Mouse (Mus musculus): ENCODE results near the gene Gfi1b. TPM values are rescaled to one million over a fixed set of nuclear protein-coding genes. Genes with fewer than 3 reads are reported as not detected.

Gfi1b gene
- total RNA-seq, 2 experiments from 2014 or later = not detected

DNA sequence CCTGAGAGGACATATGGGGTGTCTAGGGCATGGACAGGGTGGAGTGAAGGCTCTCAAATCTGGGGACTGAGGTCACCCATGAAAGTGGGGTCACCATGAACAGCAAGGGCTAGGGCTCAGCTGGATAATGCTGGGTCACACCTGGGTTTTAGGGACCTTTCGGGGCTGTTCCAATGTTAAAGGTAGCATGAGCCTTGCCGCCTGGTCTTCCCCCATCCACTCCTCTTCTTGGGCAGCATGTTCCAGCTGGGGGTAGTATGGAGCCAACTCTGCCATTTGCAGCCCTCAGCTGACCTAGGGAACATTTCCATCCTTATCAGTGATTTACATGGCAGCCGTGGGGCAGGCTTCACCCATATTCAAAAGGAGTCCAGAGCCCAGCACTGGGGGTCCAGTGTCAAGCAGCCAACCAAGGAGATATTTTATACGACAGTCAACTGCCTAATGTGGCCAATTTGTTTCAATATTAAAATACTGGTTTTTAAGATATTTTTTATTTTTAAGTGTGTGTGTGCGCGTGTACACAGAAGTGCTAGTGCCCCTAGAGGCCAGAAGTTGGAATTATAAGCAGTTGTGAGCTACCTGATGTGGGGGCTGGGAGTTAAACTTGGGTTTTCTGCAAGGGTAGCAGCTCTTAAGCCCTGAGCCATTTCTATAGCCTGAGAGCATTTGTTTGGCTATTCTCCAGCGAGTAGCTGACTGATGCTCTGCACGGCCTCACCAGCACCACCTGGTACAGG lies 15.0 kb downstream of the Gfi1b start:
- intact Hi-C loops (cut with DNase I) = no loop called here
- DNase-seq (ENCODE audit: extremely low spot score in 1 of 2, low spot score in 2 of 2) = no peak

- intact Hi-C loops (cut with DNase I) = no loop called here
- no peak for DNase-seq (ENCODE audit: extremely low spot score in 1 of 2, low spot score in 2 of 2)
Observed at GRCm38 (mm10) chr2:28605789-28606541, 15.8 kb downstream of the Gfi1b start.

DNA sequence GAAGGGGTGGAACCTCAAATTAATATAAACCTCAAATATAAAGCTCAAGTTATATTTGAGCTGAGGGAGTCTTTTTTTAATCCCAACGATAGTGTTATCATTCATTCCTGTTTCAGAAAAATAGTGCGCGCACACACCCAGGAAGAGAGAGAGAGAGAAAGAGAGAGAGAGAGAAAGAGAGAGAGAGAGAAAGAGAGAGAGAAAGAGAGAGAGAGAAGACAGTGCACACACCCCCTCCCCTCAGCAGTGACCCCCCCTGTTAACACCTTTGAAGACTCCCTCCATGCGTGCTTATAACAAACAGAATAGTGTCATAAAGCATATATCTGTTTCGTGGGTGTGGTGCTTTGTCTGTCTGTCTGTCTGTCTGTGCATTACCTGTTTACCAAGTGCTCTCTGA lies 18.2 kb downstream of the Gfi1b start:
- DNase-seq (ENCODE audit: extremely low spot score in 1 of 2, low spot score in 2 of 2) = no peak
- intact Hi-C loops (cut with DNase I) = no loop called here

DNA sequence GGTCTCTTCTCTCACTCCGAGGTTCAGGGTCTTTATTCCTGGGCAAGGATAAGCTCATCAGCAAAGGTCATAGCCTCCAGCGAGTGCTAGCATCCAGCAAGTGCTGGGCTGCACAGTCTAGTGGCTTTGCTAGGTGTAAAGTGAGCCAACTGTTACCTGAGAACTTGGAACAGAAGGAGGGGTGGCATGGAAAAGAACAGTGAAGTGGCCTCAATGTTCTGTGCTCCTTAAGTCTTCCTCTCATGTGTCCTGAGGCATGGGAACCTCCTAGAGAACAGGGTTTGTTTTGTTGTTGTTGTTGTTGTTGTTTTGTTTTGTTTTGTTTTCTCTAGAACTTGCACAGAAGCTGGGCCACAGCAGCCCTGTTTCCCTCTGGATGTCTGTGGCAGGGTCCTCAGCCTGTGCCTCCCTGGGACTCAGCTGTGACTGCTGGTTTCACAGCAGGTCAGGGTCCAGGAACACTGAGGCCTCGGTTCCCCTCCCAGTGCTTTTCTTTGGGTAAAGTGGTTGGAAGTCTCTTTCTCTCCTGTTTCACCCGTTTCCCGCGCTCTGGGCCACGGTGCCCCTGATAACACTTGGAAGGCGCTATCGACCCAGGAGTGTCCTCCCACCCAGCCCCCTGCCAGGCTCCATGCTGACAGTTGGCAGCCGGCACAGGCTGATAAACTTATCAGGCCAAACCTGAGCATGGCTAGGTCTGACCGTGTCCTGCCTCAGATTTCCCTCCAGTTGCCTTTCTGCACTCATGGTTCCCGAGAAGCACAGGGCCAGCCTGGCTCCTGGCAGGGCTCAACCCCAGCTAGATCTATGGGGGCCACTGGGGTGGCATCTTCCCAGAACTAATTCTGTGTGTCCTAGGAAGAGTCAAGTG lies 19.8 kb downstream of the Gfi1b start:
- intact Hi-C loops (cut with DNase I) = no loop called here
- DNase-seq (ENCODE audit: extremely low spot score in 1 of 2, low spot score in 2 of 2) = no peak

DNA sequence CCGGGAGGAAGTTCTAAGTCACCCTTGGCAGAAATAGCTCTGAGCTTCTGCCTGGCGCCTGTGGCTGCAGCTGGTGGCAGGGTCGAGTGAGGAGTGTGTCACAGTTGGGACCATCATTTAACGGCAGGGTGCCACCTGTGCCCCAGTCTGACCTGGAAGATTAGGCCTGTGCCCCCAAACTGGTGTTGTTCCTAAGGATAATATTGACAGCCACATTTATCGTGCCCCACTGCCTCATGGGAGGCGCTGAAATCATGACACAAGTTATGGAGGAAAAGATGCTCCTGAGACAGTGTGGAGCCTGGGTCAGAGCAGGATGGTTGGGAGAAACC lies 22.2 kb downstream of the Gfi1b start:
- intact Hi-C loops (cut with DNase I) = no loop called here
- no peak for DNase-seq (ENCODE audit: extremely low spot score in 1 of 2, low spot score in 2 of 2)

GRCm38 (mm10) chr2:28598692-28599568 lies 22.9 kb downstream of the Gfi1b start:
- no peak for DNase-seq (ENCODE audit: extremely low spot score in 1 of 2, low spot score in 2 of 2)
- intact Hi-C loops (cut with DNase I) = no loop called here

DNA sequence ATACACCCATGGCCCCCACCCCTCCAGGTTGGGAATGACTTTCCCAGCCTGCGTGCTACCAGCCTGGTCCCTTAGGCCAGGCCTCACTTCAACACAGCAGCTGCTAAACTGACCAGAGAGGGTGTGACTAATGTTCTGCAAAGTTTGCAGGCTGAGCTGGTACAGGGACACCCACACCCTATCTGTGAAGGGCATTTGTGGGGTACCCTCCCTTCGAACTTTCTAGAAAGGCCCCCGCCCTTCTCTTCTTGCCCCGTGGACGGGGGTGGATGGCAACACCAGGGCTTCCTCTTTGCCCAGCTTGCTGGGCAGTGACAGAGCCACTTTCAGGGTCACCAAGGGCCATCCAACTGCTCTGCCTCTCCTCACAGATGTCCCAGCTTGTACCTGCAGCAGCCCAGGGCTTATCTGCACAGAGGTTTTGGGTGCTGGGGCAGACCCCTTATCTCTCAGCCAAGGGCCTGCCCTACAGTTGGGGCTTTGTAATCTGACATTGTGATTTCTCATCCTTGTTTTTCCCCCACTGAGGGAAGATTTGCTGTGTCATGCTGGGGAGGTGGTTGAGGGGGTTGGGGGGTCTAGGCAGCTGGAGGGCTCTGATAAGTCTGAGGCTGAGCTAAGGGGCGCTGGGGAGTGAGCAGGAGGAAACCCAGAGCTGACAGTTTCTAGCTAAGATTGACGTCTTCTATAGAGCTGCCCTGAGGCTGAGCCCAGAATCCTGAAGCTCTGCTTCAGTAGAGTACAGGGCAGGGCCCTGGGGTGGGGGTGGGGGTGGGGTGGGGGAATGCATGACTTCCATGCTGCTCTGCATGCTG lies 23.8 kb downstream of the Gfi1b start:
- intact Hi-C loops (cut with DNase I) = no loop called here
- DNase-seq (ENCODE audit: extremely low spot score in 1 of 2, low spot score in 2 of 2) = no peak

GRCm38 (mm10) chr2:28596998-28597397 lies 24.8 kb downstream of the Gfi1b start:
- DNase-seq (ENCODE audit: extremely low spot score in 1 of 2, low spot score in 2 of 2) = no peak
- intact Hi-C loops (cut with DNase I) = no loop called here

- no peak for DNase-seq (ENCODE audit: extremely low spot score in 1 of 2, low spot score in 2 of 2)
- intact Hi-C loops (cut with DNase I) = no loop called here
Observed at GRCm38 (mm10) chr2:28596021-28596420, 25.8 kb downstream of the Gfi1b start.

GRCm38 (mm10) chr2:28592809-28593208 lies 29.0 kb downstream of the Gfi1b start:
- intact Hi-C loops (cut with DNase I) = no loop called here
- DNase-seq (ENCODE audit: extremely low spot score in 1 of 2, low spot score in 2 of 2) = peak in 1 of 2 experiments; percentile 68

DNA sequence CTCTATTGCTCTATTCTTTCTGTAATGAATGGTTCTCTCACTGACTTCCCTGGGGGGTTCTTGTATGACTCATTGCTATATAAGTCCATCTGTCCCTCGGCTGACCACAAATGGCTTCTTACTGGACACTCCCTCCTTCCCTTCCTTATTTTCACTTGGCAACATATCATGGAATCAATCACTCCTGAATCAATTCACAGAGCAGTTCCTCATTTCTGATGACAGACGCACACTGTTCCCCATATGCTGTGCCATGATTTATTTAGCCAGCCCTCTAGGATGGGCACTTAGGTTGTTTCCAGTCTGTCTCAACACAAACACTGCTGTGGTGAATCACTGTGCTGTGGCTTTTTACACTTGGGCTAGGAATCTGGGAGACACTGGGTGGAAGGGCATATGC lies 30.3 kb downstream of the Gfi1b start:
- DNase-seq (ENCODE audit: extremely low spot score in 1 of 2, low spot score in 2 of 2) = no peak
- intact Hi-C loops (cut with DNase I) = no loop called here

DNA sequence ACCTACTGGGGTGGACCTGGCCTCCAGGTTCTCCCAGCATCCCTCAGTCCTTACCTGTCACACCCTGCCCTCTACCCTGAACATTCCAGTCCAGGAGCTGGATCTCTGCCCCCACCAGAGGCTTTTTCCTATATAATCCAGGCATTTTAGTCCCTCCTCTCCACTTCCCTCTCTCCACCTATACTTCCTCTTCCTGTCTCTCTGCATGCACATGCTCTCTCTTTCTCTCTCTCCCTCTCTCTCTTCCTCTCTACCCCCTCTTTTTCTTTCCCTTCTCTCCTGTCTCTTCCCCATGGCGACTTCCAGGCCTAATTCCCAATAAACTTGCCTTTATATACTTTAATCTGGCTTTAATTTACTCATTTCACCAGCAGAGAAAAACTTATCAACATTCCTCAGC lies 33.2 kb downstream of the Gfi1b start:
- intact Hi-C loops (cut with DNase I) = loop anchor here (5.0 kb wide), 1 partner anchor 34 kb away; the partner anchor contains the start of gene Gfi1b
- DNase-seq (ENCODE audit: extremely low spot score in 1 of 2, low spot score in 2 of 2) = no peak

DNA sequence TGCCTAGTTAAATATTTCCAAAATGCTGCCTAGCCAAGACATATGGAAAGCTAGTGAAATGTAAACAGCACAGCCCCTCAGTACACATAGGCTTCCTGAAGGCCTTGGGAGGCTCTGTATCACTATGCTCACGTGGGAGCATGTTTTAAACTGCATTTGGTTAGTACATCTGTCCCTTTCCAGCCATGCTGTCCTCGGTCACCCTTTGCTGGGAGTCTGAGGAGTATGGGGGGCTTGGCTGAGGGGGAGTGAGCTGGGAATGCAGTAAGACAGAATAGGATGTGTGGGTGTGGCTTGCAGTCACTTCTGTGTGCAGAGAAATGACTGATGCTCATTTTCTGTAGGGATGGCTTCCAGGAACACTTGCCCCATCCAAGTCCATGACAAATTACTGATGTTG lies 36.1 kb downstream of the Gfi1b start:
- intact Hi-C loops (cut with DNase I) = loop anchor here (2.0 to 5.0 kb wide), 2 partner anchors 37 to 71 kb away; partner anchors contain the start of gene Gfi1b
- no peak for DNase-seq (ENCODE audit: extremely low spot score in 1 of 2, low spot score in 2 of 2)

DNA sequence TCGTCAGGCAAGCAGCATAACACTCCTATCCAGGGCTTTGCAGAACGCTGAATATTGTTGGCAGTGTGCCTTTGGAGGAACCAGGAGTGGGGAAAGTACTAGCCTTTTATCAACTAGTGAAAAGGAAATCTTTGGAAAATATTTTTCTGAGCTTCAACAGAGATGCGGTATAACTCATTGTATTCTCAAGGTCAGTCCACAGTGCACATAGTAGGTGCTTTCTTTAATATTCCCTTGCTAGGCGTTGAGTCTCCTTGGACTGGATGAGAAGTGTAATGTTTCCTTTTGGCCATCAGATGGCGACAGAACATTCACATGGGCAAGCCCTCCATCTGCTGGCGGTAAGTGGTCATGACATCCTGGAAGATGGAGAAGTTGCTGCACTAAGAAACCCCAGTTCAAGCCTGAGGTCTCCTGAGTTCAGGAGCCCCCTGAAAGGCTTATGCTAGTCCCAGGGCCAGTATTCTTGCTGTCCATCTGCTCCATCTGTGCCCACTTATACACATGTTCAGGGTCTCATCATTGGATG lies 36.7 kb downstream of the Gfi1b start:
- DNase-seq (ENCODE audit: extremely low spot score in 1 of 2, low spot score in 2 of 2) = peak; percentile 76 to 79
- intact Hi-C loops (cut with DNase I) = loop anchor here (2.0 to 5.0 kb wide), 2 partner anchors 37 to 70 kb away; partner anchors contain the start of gene Gfi1b

GRCm38 (mm10) chr2:28583651-28584050 lies 38.1 kb downstream of the Gfi1b start, which contains the start of gene Gtf3c5:
Gene Gtf3c5, minus strand, starts transcription at chr2:28583751.
- no peak for DNase-seq (ENCODE audit: extremely low spot score in 1 of 2, low spot score in 2 of 2)
- intact Hi-C loops (cut with DNase I) = loop anchor here (2.0 kb wide), 1 partner anchor 69 kb away; no protein-coding TSS in a partner anchor

DNA sequence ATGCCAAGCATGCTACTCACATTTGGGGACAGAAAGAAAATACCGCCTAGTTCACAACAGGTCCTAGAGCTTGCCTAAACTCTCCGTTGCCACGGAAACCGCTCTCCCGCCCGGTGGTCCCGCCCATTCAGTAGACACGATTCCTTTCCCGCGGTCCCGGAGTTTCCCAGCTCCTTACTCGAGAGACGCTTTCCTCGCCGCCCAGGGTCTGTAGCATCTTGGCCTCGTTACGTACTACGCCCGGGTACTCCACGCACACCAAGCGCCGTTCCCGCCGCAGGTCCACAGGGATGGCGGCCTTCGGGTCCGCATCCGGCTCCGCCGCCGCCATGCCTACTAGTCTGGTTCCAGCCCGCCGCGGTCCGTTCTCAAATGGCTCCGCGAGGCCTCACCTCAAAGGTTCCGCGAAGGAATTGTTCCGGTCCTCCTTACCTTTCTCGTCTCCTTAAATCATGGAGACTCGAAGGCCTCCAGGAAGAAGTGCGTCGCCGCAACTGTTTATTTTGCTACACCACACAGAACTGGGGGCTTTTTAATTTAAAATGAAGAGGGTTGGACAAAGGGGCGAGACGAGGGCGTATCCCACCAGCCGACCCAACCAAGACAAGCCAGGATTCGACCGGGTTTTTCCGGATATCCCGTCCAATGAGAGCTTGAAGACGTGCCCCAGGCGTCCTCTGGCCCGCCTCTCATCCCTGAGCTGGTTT lies 39.0 kb downstream of the Gfi1b start:
- peak; percentile 85 to 91 for DNase-seq (ENCODE audit: extremely low spot score in 1 of 2, low spot score in 2 of 2)
- intact Hi-C loops (cut with DNase I) = no loop called here

DNA sequence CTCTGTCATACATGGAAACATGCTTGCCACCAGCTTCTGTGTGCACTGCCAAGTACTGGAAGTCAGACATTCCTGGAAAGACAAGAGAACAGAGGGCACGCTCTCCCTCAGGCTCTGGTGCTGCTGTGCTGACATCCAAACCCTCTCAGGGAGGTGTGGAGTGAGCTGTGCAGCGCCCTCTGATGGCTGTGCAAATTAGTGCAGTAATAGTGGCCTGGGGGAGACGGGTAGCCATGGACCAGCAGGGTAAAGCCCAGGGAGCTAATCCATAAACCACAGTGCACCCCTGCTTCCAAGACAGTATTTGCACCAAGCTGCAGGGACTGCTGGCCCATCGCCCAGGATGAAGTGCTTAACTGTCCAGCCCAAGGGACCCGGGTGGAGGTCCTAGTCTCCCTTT lies 43.8 kb downstream of the Gfi1b start:
- intact Hi-C loops (cut with DNase I) = no loop called here
- no peak for DNase-seq (ENCODE audit: extremely low spot score in 1 of 2, low spot score in 2 of 2)

All from left cerebral cortex, postnatal 10 days (tissue).